Mouse (Mus musculus) CH12.LX (cell line): ENCODE measurements around the gene Ctnna2.

ENCODE experiments used
- CHD1 ChIP-seq: IDR thresholded peaks from 2 replicates; pipeline ENCODE4 v1.6.1; 2012; ENCODE audit warnings: low read depth, low read length, improper control_type of control experiment, inconsistent platforms
- CTCF ChIP-seq, 2 experiments: IDR thresholded peaks in 1 of 2; conservative IDR thresholded peaks in 1 of 2; 2 replicates each; pipeline ENCODE4 v1.5.1; 2011 to 2012; ENCODE audit warnings: low read depth in 2 of 2, low read length in 2 of 2, improper control_type of control experiment in 1 of 2, inconsistent platforms in 1 of 2, mild to moderate bottlenecking in 1 of 2, moderate library complexity in 1 of 2
- ELF1 ChIP-seq: IDR thresholded peaks from 2 replicates; pipeline ENCODE4 v1.6.1; 2014; ENCODE audit warnings: low read depth, mild to moderate bottlenecking, inconsistent platforms, low read length, improper control_type of control experiment
- ETS1 ChIP-seq: conservative IDR thresholded peaks from 2 replicates; pipeline ENCODE4 v1.6.1; 2012; ENCODE audit warnings: low read depth, mild to moderate bottlenecking, inconsistent platforms, low read length, improper control_type of control experiment, moderate library complexity
- MEF2A ChIP-seq: IDR thresholded peaks from 2 replicates; pipeline ENCODE4 v1.6.1; 2014; ENCODE audit warnings: low read depth, mild to moderate bottlenecking, inconsistent platforms, low read length, improper control_type of control experiment, borderline replicate concordance
- POLR2A ChIP-seq: IDR thresholded peaks from 2 replicates; pipeline ENCODE4 v1.6.1; 2011; ENCODE audit warnings: low read depth, mild to moderate bottlenecking, improper control_type of control experiment, low read length
- RAD21 ChIP-seq: IDR thresholded peaks from 2 replicates; pipeline ENCODE4 v1.6.1; 2011; ENCODE audit warnings: low read depth, mild to moderate bottlenecking, low read length, improper control_type of control experiment, moderate library complexity
- RCOR1 ChIP-seq: conservative IDR thresholded peaks from 2 replicates; pipeline ENCODE4 v1.6.1; 2012; ENCODE audit warnings: low read depth, mild to moderate bottlenecking, inconsistent platforms, low read length, improper control_type of control experiment
- SIN3A ChIP-seq: IDR thresholded peaks from 2 replicates; pipeline ENCODE4 v1.6.1; 2012; ENCODE audit warnings: low read length, improper control_type of control experiment, inconsistent platforms

GRCm38 (mm10) chr6:77838653-77839052, 140.8 kb downstream of the Ctnna2 start:
- TF ChIP-seq RAD21 (no peak), ELF1 (no peak), MEF2A (no peak), ETS1 (no peak), CTCF (conservative IDR thresholded peaks at IDR 0.05 in 1 of 2, IDR thresholded peaks at IDR 0.05 in 1 of 2; ENCODE audit: low read depth in 2 of 2, low read length in 2 of 2) (no peak), POLR2A (no peak), CHD1 (no peak), RCOR1 (no peak), SIN3A (no peak)
